Mouse (Mus musculus) neural tube, embryonic 13.5 days (tissue): ENCODE results near the gene Jade2. TPM values are rescaled to one million over a fixed set of nuclear protein-coding genes. Genes with fewer than 3 reads are reported as not detected.
"Not testable (repeated sequence)": the region's sequence is repeated elsewhere in the genome, so short reads cannot be mapped to it uniquely, and the experiment has no call there.

Source experiments
- ATAC-seq: fragments of 200-750 bp; cut with Nextera tagmentation; 2 replicates; pipeline ENCODE4 v1.8.0; 2017; ENCODE audit warnings: low read depth, mild to moderate bottlenecking, moderate TSS enrichment, moderate library complexity
- H3K27ac ChIP-seq: fragments of 300-500 bp; sonication (generic); replicated peaks from 2 replicates; pipeline ENCODE4 v1.5.1; 2015; ENCODE audit warnings: moderate library complexity, mild to moderate bottlenecking, inconsistent platforms
- H3K27me3 ChIP-seq: fragments of 300-500 bp; sonication (generic); 2 replicates; pipeline ENCODE4 v1.6.1; 2015; ENCODE audit warnings: mild to moderate bottlenecking, inconsistent platforms
- H3K36me3 ChIP-seq: fragments of 300-500 bp; sonication (generic); 2 replicates; pipeline ENCODE4 v1.6.1; 2015; ENCODE audit warnings: mild to moderate bottlenecking, inconsistent platforms
- H3K4me1 ChIP-seq: fragments of 300-500 bp; sonication (generic); replicated peaks from 2 replicates; pipeline ENCODE4 v1.6.1; 2015; ENCODE audit warnings: inconsistent platforms
- H3K4me2 ChIP-seq: fragments of 300-500 bp; sonication (generic); 2 replicates; pipeline ENCODE4 v1.6.1; 2015; ENCODE audit warnings: inconsistent platforms, mild to moderate bottlenecking, moderate library complexity
- H3K4me3 ChIP-seq: fragments of 300-500 bp; sonication (generic); 2 replicates; pipeline ENCODE4 v1.5.1; 2015; ENCODE audit warnings: mild to moderate bottlenecking, inconsistent platforms
- H3K9ac ChIP-seq: fragments of 300-500 bp; sonication (generic); 2 replicates; pipeline ENCODE4 v1.6.1; 2015; ENCODE audit warnings: moderate library complexity, mild to moderate bottlenecking, inconsistent platforms
- H3K9me3 ChIP-seq: fragments of 300-500 bp; sonication (generic); 2 replicates; pipeline ENCODE4 v1.6.1; 2016; ENCODE audit warnings: inconsistent platforms
- WGBS: fragments of 180-500 bp; shearing (Covaris S2); methylation state at CpG from one replicate; pipeline ENCODE4 v1.1.7; 2015; 5-methylcytosine and 5-hydroxymethylcytosine counted together
- polyA plus RNA-seq: library from polyadenylated mRNA; unstranded; fragments of >200 nt; fragmentation: Nextera tagmentation; extraction: Ambion mirVana; gene quantifications from 2 replicates; pipeline ENCODE4 v1.2.1, GENCODE M21; 2015

The Jade2 gene
- polyA plus RNA-seq, 1 experiment from 2014 or later, result 0.46 TPM

DNA sequence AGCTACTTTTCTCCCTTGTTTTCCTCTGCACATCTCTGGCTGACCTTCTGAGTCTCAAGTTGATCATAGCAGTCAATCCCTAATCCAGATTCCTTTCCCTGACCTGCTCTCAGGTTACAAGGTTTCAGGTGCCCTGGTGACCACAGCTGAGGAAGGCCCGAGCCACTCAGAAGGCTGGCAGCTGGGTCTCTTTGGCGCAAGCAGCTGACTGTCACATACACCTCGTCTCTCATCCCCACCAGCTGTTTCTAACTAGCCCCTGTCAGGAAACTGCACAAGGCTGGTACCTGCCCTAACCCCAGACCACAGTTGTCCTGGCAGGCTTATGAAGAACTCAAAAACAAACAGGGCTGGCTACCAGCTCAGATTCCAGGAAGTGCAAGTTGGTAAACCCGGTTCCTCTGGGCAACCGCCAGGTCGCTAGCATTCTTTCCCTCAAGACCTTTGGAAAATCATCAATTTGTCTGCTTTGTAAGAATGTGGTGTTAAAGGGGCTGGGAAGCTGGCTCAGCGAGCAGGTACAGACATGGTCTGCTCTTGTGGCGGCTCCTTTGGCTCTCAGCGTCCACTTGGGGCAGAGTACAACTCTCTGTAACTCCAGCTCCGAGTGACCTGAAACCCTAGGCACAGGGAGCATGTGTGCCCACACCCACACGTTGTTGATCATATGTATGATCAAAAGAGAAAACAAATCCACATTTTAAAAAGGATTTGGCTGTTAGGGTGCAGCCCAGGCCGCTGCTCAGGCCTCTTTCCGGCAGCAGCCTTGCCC, 50.2 kb downstream of the Jade2 start:
- H3K27ac ChIP-seq, result no peak overlapping the region
- no peaks in the 10 kb centered on the region for H3K36me3 ChIP-seq
- H3K27me3 ChIP-seq, result no peaks in the 10 kb centered on the region; the same call in 1 of the 2 replicates
- no peak overlapping the region for H3K4me3 ChIP-seq
- ATAC-seq, result no peak
- H3K9ac ChIP-seq, result no peak overlapping the region
- no peaks in the 10 kb centered on the region; the same call in 1 of the 2 replicates for H3K9me3 ChIP-seq
- H3K4me2 ChIP-seq, result no peak overlapping the region
- WGBS, result 54% methylated on average over 13 of the region's 13 CpGs
- H3K4me1 ChIP-seq, result peaks cover 5% of the 10 kb centered on the region

DNA sequence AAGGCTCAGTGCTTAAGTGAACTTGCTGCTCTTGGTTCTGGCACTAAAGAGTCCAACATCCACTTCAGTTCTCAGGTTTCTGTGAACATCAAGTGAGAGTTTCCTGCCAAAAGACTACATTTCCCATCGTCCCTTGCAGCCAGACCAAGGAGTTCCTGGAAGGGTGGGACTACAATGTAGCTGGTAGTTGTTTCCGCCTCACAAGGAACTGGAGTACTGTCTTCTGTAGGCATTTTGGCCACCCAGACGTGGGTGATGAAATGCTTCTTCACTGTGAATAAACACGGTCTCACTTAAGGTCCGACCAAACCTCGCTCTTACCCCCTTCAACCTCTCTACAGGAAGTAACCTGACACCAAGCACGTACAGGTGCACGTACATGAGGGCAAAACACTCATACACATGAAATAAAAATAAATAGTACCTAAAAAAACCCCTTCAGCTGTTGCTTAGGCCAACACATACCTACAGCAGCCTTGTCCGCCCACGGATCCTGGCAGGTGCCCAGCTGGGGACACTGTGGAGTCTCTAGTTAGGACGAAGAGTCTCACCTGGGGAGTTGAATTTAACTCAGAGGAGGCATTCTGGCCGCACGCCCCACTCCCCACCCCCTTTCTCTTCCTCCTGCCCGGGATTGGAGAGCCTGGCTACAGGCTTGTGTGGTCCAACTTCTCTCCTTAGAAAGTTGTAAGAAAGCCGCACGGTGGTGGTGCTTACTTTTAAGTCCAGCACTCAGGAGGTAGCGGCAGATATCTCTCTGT, 52.1 kb downstream of the Jade2 start:
- Histone ChIP-seq H3K9ac (peak overlapping the region; percentile 68), H3K4me3 (peak overlapping the region; percentile 45), H3K27me3 (no peaks in the 10 kb centered on the region; the same call in 1 of the 2 replicates), H3K36me3 (no peaks in the 10 kb centered on the region), H3K4me1 (peaks cover 5% of the 10 kb centered on the region), H3K9me3 (no peaks in the 10 kb centered on the region), H3K27ac (no peak overlapping the region), H3K4me2 (peak overlapping the region; percentile 66)
- 26% methylated on average over 17 of the region's 17 CpGs for WGBS
- peak; percentile 90 for ATAC-seq

DNA sequence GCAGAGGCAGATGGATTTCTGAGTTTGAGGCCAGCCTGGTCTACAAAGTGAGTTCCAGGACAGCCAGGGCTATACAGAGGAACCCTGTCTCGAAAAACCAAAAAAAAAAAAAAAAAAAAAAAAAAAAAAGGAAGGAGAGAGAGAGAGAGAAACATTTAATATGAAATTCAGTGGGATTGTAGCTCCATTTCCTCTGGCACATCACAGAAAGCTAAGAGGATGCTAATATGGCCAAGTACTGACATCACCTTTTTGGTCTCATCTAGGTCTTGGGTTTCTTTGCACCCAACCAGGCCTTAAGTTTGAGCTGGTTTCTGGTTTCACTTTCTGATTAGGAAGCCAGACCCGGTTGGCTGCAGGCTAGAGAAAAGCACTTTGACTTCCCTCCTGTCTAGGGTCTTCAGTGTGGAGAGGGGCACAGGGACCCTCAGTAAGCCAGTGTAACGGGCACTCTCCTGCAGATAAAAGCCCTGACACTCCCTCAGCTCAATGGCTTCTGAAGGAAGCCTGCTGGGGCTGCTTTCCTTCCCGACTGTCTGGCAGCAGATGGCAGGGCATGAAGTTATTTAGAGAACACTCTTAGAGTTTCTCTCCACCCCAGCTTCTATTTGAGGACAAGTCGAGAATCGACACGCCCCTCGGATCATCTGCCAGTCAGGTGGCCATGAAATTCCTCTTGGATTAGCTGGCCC, 56.7 kb downstream of the Jade2 start:
- Histone ChIP-seq H3K27ac (no peak overlapping the region), H3K4me3 (no peak overlapping the region), H3K9me3 (no peaks in the 10 kb centered on the region), H3K36me3 (no peaks in the 10 kb centered on the region), H3K4me2 (no peak overlapping the region), H3K27me3 (no peaks in the 10 kb centered on the region), H3K4me1 (peaks cover 3% of the 10 kb centered on the region), H3K9ac (no peak overlapping the region)
- no peak for ATAC-seq
- WGBS, result 44% methylated on average over 8 of the region's 8 CpGs

DNA sequence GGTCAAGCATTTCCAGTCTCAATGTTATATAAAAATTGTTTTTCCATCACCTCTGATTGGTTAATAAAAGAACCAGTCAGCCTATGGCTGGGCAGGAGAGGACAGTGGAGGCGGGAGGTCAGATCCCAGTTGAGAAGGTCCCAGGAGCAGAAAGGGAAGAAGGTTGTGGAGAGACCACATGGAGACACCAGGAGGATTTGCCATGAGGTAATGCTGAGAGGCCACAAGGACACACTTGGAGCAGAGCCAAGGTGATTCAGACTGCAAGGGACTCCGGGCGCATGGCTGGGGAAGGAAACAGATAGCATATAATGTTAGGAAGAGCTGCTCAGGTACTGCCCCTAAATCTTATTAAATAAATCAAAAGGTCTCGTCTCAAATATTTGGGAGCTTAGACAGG, 61.2 kb downstream of the Jade2 start:
- Histone ChIP-seq H3K4me2 (no peak overlapping the region), H3K9me3 (no peaks in the 10 kb centered on the region), H3K9ac (no peak overlapping the region), H3K27ac (no peak overlapping the region), H3K4me1 (no peaks in the 10 kb centered on the region), H3K36me3 (peaks cover 15% of the 10 kb centered on the region), H3K4me3 (no peak overlapping the region), H3K27me3 (no peaks in the 10 kb centered on the region)
- WGBS, result 76% methylated on average over 4 of the region's 4 CpGs
- ATAC-seq, result no peak

DNA sequence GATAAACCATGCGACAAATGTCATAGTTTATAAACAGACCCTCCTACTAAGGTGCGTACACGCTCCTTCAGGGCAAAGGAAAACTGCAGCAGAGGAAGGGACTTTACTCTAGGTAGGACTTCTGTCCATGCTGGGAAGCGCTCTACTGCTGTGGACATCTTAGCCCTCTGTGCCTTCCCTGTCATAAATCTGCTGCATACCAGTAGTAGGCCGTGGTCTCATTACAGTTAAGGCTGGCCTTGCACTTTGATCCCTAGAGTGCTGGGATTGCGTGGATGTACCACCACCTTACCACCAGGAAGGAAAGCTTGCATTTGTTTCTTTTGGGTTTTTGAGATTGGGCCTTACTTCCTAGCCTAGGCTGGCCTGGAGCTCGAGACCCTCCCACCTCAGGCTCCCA, 66.8 kb downstream of the Jade2 start:
- Histone ChIP-seq H3K36me3 (peaks cover 65% of the 10 kb centered on the region), H3K27ac (no peak overlapping the region), H3K27me3 (no peaks in the 10 kb centered on the region), H3K4me2 (no peak overlapping the region), H3K9me3 (no peaks in the 10 kb centered on the region), H3K9ac (no peak overlapping the region), H3K4me1 (no peaks in the 10 kb centered on the region), H3K4me3 (no peak overlapping the region)
- WGBS, result 89% methylated on average over 7 of the region's 7 CpGs
- no peak for ATAC-seq

DNA sequence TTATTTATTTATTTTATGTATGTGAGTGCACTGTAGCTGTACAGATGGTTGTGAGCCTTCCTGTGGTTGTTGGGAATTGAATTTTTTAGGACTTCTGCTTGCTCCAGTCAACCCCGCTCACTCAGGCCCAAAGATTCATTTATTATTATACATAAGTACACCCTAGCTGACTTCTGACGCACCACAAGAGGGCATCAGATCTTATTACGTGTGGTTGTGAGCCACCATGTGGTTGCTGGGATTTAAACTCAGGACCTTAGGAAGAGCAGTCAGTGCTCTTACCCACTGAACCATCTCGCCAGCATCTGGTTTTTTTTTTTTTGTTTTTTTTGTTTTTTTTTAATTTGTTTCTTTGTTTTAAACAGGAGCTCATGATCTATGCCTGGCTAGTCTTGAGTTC, 67.7 kb downstream of the Jade2 start:
- not testable (repeated sequence) for H3K27ac ChIP-seq, H3K9ac ChIP-seq, ATAC-seq, H3K27me3 ChIP-seq, H3K4me1 ChIP-seq, H3K4me3 ChIP-seq, H3K9me3 ChIP-seq, H3K4me2 ChIP-seq
- peaks cover 68% of the 10 kb centered on the region for H3K36me3 ChIP-seq
- 88% methylated on average over 4 of the region's 4 CpGs for WGBS

DNA sequence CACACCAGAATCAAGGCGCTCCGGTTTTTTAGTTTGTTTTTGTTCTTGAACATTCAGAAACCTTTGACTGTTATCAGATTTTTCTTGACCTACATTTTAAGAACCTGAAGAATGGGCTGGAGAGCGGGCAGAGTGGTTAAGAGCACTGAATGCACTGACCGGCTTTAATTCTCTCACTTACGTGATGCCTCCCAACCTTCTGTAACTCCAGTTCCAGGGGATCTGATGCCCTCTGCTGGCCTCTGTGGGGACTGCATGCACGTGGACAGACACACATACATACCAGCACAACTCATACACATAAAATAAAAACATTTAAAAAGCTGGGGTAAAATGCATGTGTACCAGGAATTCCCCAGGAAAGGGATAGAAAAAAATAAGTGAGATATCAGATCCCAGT, 71.5 kb downstream of the Jade2 start:
- Histone ChIP-seq H3K36me3 (peaks cover 83% of the 10 kb centered on the region), H3K4me3 (no peak overlapping the region), H3K9ac (no peak overlapping the region), H3K27ac (no peak overlapping the region), H3K9me3 (no peaks in the 10 kb centered on the region), H3K4me1 (no peaks in the 10 kb centered on the region), H3K27me3 (no peaks in the 10 kb centered on the region), H3K4me2 (no peak overlapping the region)
- no peak for ATAC-seq
- 91% methylated on average over 6 of the region's 6 CpGs for WGBS

DNA sequence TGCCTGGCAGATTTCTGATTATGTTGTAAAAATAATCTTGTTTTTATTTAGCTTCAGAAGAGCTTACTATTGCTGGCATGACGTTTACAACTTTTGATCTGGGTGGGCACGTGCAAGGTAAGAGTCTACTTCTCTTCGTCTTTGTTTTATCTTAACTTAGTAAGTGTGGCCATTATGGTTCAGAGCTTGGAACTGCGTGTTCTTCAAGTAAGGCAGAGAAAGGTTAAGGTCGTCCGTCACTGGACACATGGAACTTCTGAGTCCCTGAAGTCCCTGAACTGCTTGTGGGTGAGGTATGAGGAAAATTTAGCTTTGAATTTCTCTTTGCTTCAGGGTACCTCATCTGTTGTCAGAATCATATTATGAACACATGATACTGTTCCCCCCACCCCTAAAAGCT, 74.7 kb downstream of the Jade2 start:
- Histone ChIP-seq H3K4me2 (no peak overlapping the region), H3K9ac (no peak overlapping the region), H3K4me1 (no peaks in the 10 kb centered on the region), H3K27ac (no peak overlapping the region), H3K36me3 (peaks cover 72% of the 10 kb centered on the region), H3K9me3 (no peaks in the 10 kb centered on the region), H3K27me3 (no peaks in the 10 kb centered on the region), H3K4me3 (no peak overlapping the region)
- 92% methylated on average over 6 of the region's 6 CpGs for WGBS
- no peak for ATAC-seq

DNA sequence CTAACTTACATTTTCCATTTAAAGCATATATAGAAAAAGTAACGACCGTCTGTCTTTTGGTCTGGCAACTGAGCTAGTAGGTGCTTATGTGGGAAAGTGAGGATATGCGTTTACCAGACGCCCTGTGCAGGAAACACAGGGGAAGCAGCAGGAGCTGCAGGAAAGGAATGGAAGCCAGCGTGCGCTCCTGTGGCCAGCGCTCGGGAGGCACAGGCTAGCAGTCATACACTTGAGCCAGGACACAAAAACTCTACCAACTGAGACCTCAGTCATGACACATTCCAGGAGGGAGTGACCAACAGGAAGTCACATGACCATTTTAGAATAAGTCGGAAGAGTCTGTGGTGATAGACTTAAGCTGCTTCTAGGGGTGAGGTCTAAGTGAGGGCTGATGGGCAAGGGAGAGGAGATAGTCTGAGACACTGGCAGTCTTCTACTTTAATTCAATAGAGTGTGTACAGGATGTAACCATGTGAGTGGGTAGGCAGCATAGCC, 76.6 kb downstream of the Jade2 start:
- Histone ChIP-seq H3K9ac (no peak overlapping the region), H3K4me2 (no peak overlapping the region), H3K27ac (no peak overlapping the region), H3K4me3 (no peak overlapping the region), H3K36me3 (peaks cover 59% of the 10 kb centered on the region), H3K4me1 (no peaks in the 10 kb centered on the region), H3K27me3 (no peaks in the 10 kb centered on the region), H3K9me3 (no peaks in the 10 kb centered on the region)
- WGBS, result 94% methylated on average over 9 of the region's 9 CpGs
- no peak for ATAC-seq

DNA sequence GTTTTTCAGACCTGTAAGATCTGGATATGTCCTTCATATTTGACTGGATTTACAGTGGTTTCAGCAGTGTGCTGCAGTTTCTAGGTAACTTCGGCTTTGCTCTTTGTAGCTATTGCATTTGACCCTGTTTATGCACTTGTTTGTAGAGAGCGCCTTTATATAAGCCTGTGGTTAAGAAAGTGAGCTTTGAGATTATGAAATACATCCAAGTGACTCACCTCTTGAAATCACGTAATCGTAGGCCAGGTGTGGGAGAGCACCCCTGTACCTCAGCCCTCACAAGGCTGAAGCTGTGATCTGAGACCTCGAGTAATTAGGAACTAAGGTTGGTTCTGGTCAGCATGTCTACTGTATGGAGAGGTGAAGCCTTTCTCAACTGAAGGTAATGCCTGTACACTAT, 80.0 kb downstream of the Jade2 start:
- H3K9ac ChIP-seq, result no peak overlapping the region
- no peaks in the 10 kb centered on the region for H3K4me1 ChIP-seq
- no peak for ATAC-seq
- H3K27me3 ChIP-seq, result no peaks in the 10 kb centered on the region
- peaks cover 36% of the 10 kb centered on the region for H3K36me3 ChIP-seq
- 92% methylated on average over 5 of the region's 5 CpGs for WGBS
- H3K9me3 ChIP-seq, result no peaks in the 10 kb centered on the region
- H3K27ac ChIP-seq, result no peak overlapping the region
- no peak overlapping the region for H3K4me3 ChIP-seq
- no peak overlapping the region for H3K4me2 ChIP-seq

DNA sequence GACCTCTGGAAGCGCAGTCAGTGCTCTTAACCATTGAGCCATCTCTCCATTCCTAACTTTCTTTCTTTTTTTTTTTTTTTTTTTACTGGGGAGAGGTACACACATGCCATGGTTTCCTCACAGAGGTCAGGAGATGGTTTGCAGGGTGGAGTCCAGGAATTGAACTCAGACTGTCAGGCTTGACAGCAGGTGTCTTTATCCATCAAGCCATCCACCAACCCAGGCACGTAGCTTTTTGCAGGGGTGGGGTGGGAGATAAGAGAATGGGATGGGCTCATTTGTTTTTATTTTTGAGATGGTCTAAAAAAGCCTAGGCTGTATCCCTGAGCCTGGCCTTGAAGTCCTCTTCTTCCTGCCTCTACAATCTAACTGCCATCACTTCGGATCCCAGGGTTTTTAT, 81.9 kb downstream of the Jade2 start:
- whole genome bisulfite sequencing, result 89% methylated on average over 3 of the region's 3 CpGs
- no peaks in the 10 kb centered on the region for H3K9me3 ChIP-seq
- no peaks in the 10 kb centered on the region for H3K4me1 ChIP-seq
- no peak overlapping the region for H3K4me2 ChIP-seq
- H3K9ac ChIP-seq, result no peak overlapping the region
- no peak overlapping the region for H3K4me3 ChIP-seq
- H3K27ac ChIP-seq, result no peak overlapping the region
- H3K36me3 ChIP-seq, result peaks cover 17% of the 10 kb centered on the region
- no peaks in the 10 kb centered on the region for H3K27me3 ChIP-seq
- no peak for ATAC-seq

DNA sequence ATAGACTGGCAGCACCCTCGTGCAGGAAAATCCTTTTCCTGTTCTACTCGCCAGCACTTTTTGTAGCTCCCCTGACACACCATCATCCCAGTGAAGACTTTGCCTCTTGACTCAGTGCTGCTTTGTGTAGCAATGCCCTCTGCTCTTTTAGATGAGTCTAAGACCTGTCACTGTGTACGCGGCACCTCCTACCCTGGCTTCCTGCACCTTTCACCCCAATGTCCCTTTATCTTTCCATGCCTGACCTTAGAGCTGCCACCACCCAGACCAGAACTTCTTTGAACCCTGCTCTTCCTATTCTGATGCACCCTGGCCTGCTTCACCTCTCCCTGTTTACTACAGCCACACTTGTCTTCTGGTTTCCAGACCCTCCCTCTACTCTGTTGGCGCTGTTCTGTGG, 89.2 kb downstream of the Jade2 start:
- H3K36me3 ChIP-seq, result no peaks in the 10 kb centered on the region
- H3K4me3 ChIP-seq, result no peak overlapping the region
- H3K4me1 ChIP-seq, result peaks cover 23% of the 10 kb centered on the region

More for the DNA sequence above, 89.2 kb downstream of the Jade2 start:
- WGBS, result 78% methylated on average over 5 of the region's 5 CpGs
- no peak overlapping the region for H3K4me2 ChIP-seq
- H3K9ac ChIP-seq, result no peak overlapping the region
- H3K27ac ChIP-seq, result no peak overlapping the region
- no peaks in the 10 kb centered on the region for H3K27me3 ChIP-seq
- ATAC-seq, result no peak
- no peaks in the 10 kb centered on the region for H3K9me3 ChIP-seq
